Mouse (Mus musculus) heart, adult 9 months (tissue): ENCODE results near the gene Fam173a.

Experiments
- DNase-seq, 2 experiments: peaks; one replicate each; pipeline ENCODE4 v3.0.0; 2022; ENCODE audit warnings: low spot score in 2 of 2

Fam173a gene

GRCm38 (mm10) chr17:25801029-25801428, 8.3 kb upstream of the Fam173a start:
- DNase-seq: peak; percentile 59 to 77

GRCm38 (mm10) chr17:25796951-25797369, 4.3 kb upstream of the Fam173a start, which contains the start of gene Metrn:
Metrn (minus strand) TSS chr17:25797136.
- DNase-seq: peak; percentile 88 to 92

DNA sequence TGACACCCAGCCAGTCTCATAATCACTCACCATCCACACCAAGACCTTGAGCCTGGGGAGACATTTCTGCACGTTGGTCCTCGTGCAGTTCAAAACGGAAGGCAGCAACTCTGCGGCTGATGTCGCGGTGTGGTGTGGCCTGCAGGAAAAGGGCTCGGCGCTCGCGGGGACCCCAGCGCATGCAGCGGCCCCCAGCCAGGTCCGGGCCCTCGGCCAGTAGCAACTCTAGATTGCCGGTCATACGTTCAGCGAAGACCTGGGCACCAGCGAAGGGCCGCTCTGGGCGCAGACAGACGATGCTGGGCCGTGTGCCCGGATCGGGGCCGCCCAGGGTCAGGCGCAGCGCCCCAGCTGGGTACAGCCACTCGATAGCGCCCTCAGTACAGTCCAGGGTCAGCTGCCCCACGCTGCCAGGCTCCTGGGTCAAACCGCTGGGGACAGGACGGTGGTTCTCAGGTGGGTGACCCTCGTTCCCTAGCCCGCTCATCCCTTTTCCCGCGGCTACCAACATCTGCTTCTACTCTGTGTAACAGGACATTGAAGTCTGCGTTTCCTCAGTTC, 3.6 kb upstream of the Fam173a start:
- DNase-seq: peak; percentile 34 to 37

- DNase-seq: peak in 1 of 2 experiments; percentile 21
Observed at GRCm38 (mm10) chr17:25795609-25796092, 3.0 kb upstream of the Fam173a start, which contains the start of gene AC134908.4. AC134908.4 (minus strand) TSS chr17:25795659.

DNA sequence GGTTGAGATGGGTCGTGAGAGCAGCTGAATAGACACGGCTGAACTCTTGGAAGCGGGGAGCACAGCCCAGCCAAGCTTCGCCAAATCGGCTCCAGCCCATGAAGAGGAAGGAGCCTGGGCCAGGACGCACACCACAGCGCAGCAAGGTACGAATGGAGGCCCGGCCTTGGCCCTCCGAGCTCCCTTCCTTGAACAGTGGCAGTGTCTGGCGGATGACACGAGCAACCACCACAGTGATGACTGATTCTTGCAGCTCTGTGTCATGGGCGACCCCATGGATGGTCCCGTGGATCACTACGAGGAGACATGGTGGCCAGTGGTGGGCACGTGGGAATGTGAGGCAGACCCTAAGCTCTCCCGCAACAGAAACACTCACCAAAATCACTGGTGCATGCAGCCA, 2.3 kb upstream of the Fam173a start:
- no peak for DNase-seq

DNA sequence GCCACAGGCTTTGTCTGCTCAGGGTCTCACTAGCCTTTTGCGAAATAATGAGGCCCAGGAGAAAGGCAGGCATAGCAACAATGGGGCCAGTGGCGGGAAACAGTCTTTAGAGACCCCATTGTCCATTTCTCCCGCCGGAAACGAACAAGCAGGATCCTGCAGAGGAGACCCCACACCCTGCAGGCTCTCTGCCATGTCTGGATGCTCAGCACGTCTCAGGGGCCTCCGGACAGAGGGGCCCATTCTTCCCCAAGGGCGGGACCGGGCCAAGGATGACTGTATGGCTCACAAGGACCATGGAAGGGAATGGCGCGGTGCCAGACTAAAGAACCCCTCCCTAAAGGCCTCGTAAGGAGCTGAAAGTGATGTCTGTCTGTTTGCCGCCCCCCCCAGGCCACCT, 1.5 kb upstream of the Fam173a start:
- DNase-seq: no peak

DNA sequence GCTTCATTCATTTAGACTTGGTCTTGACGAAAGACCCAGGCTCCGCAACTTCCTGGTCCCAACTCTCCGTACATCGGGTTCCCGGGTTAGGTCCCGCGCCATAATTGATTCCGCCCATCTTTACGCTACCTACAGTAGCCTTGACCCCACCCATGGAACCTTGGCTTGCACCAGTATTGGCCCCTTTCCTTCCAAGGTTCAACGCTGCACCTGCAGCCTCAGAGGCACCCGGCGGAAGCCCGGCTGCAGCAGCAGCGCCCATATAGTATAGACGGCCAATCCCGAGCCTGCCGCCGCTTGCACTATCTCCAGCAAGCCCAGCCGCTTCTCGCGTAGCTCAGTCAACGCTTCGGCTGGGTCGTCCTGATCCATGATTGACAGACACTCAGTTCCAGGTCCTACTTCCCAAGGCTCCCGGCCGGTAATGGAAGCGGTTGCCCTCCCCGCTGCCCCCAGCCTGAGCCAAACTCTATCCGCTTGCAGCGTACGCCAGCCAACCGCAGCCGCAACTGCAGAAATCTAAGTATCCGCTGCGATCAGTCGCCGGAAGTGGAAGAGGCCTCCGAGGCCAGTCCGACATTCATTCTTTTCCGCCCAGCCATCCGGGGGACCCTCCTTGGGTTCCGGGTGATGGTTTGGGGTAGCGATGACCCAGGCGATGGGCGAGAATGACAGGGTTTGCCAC, 716 bp downstream of the Fam173a start:
- DNase-seq: peak; percentile 82 to 83

DNA sequence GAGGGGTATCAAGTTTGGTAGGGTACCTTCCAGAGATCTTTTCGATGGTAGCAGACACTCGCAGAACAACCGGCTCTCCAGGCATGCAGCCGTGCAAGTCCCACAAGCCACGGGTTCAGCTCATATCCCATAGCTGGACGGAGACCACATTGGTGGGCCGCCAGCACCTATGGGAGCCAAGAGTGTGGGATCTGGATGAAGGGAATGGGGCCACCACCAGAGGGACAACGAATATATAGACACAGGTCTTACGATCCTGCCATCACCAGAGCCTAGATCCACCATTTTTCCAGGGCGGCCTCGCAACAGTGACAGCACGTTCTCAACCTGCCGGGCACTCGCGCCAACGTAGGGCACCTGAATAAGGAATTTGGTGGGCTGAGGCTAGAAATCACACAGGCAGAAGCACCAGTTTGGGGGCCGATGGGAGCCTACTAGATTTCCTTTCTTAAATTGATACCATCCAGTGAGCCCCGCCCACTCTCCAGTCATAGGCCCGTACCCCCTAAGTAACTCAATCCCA, 1.3 kb downstream of the Fam173a start:
- DNase-seq: no peak

DNA sequence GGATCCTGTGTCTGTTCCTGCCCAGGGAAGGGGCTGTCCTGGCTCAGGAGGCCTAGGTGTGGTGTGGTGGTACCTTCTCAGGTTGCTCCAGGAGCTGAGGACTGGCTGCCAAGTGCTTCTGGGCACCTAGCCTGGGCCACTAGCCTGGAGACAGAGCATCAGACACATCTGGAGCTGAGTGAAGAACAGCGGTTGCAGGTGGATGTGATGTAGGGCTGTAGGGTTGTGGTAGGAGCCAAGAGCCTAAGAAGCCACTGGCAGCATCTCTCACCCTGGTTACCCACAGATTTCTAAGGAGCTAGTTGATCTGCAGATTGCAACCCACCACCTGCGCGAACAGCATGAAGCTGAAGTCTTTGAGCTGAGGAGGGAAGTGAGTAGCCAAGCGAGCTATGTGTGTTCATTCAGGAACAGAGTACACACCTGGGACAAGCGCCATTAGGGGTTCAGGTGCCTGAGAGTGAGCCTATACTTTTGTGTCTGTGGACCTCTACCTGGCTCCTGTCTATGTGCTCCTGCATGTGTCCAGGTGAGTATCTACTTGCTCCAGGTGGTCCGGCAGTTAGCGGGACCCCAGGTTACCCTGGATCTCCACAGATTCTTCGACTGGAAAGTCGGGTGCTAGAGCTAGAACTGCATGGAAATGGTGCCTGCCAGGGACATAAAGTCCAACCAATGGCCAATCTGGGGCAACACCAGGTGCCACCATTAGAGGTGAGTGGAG, 5.8 kb downstream of the Fam173a start:
- no peak for DNase-seq

DNA sequence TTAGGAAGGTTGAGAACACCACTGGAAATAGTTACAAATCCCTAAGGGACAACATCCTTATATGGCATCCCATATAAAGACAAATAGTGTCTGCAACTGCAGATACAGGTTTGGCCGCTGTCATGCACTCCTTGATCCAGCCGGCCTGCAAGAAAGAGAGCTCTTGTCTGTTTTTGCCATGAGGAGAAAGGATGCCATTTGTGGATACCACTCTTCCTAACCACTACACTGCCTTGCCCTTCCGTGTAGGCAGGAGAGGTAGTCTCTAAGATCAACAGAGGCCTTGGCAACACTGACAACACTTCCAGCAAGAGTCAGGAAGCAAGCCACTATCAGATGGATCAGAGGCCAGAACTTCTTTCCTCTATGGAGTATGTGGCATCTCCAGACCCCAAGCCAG, 6.4 kb downstream of the Fam173a start, which contains the start of gene Ccdc78:
TSS of gene Ccdc78 (plus strand) at position 301 of the 400 bp plus-strand sequence.
- no peak for DNase-seq

GRCm38 (mm10) chr17:25785281-25785745, 7.4 kb downstream of the Fam173a start, which contains the start of gene Haghl:
Haghl (minus strand) TSS chr17:25785673.
- peak; percentile 95 to 97 for DNase-seq

- DNase-seq: no peak
Observed at GRCm38 (mm10) chr17:25783861-25784574, 8.7 kb downstream of the Fam173a start.

DNA sequence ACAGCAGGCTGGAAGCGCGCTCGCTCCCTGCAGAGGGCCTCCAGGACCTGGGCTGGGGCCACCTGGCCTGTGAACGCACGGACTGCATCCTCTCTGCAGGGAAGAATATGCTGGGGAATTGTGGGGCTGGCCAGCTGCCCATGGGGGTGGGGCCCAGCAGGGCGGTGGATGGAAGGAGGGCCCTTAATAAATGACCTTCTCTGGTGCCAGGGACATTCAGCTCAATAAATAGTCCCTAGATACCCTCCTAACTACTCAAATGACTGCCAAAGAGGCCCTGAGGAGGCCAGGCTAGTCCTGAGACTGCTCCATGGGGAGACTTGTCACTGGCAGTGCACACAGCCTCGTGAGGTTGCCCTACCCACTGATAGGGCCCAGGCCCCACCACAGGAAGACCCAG, 9.6 kb downstream of the Fam173a start:
- DNase-seq: peak; percentile 50 to 56

DNA sequence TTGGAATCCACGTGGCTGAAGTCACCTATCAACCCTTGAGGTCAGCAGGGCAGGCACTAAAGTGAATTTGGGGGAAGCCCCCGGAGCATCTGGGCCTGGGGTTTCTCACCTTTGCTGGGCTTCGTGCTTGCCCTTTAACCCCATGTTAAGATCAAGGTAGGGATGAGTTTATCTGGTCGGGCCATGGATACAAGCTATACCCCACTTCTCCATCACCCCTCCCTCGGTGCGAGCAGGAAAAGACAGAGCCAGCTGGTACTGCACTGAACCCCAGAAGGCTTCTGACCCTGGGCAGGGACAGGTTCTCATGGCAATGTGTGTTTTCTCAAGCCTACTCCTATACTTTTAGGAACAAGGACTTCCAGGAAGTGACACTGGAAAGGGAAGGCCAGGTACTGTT, 11.4 kb downstream of the Fam173a start:
- DNase-seq: no peak

- no peak for DNase-seq
Observed at GRCm38 (mm10) chr17:25777948-25778347, 14.8 kb downstream of the Fam173a start.

- DNase-seq: no peak
Observed at GRCm38 (mm10) chr17:25775318-25776062, 17.2 kb downstream of the Fam173a start.

GRCm38 (mm10) chr17:25773549-25774120, 19.1 kb downstream of the Fam173a start, which contains the start of gene Narfl:
Narfl (plus strand) TSS chr17:25773776.
- DNase-seq: peak; percentile 90 to 96

GRCm38 (mm10) chr17:25769331-25769730, 23.4 kb downstream of the Fam173a start:
- no peak for DNase-seq

DNA sequence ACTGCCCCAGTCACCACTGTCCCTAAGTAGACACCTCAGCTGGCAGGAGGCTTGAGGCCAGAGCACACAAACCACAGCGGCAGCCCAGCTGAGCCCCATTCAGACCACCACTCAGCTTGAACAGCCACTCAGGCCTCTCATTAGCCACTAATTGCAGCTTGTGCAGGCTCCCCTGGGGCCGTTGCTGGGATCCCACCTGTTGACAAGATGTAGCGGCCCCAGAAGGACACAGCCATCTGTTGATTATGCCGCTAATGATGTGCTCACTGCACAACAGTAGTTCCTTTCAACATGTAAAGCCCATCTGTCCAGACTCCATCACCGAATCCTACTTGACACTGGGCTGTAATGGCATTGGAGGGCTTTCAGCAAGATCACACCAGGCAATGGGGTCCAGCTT, 26.8 kb downstream of the Fam173a start:
- DNase-seq: no peak

DNA sequence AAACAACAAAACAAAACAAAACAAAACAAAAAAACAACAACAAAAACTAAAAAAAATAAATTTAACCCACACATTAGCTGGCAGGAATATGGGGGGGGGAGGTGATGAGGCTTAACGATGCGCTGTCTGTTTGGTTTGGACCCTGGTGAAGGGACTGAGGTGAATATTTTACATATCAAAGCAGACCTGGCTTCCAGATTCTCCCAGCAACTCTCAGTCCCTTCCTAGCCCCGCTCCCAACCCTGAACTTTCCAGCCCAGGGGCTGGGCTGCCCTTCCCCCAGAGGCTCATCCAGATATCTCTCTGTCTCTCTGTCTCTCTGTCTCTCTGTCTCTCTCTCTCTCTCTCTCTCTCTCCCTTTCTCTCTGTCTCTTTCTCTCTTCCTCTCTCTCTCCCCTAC, 30.1 kb downstream of the Fam173a start:
- DNase-seq: no peak
